Mouse (Mus musculus): Measurements from ENCODE around the gene Asic2.

DNA sequence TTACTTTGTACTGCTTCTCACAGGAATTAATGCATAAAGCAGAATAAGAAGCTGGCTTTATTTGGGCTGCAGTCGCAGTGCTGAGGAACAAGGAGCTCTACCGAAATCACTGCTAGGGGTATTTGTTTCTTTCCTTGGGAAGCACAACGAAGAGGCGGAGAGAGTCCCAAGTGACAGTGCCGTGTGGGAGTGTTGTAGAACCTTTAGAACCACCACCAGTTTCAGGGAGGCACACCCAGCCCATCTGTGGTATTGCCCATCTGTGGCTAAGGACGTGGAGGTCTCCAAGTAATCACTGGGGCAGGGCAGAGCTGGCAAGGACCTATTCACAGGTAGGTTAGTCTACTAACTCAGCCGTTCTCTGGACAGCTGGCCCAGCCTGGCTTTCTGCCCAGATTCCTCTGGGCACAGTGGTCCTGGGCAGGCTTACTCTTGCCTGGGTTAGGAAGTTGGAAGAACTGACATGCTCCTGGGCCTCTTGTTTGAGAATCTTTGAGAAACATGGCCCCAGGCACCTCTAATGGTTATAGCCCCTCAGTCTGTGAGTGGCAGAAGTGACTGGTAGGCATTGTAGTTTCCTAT lies 1085.9 kb downstream of the Asic2 start:
- no peak for TF ChIP-seq CTCF (conservative IDR thresholded peaks at IDR 0.05; ENCODE audit: insufficient read depth, insufficient read length, low read depth, low read length)
- TF ChIP-seq POLR2A (IDR thresholded peaks at IDR 0.05; ENCODE audit: low read depth, low read length) = no peak
